Mouse (Mus musculus): Measurements from ENCODE around the gene Nsun2. TPM values are rescaled to one million over a fixed set of nuclear protein-coding genes. Genes with fewer than 3 reads are reported as not detected.
A peak's percentile ranks its signal among the peaks of the same experiment; 100 is the strongest.

The Nsun2 gene
- polyA plus RNA-seq, 1 experiment from 2014 or later: 78.5 TPM

DNA sequence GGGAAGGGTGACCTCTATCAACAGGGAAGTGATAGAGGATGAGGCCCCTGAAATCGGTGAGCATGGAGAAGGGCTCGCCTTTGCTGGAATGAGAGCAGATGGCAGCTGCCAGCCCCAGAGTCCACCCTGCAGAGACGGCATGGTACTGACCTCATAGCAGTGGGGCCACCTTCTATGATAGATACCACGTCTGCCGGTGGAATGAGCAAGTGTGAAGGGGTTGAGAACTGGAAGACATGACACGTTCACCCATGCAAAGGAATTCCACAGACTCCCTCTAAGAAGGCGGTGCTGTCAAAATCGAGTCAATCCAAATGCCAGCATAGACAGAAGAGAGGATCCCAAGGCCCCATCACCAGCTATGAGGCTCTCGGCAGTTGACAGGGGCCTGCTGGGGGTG is 20.7 kb downstream of the Nsun2 start:
- no peak overlapping the region for H3K9ac ChIP-seq (ENCODE audit: low read depth, low read length)
- no peaks in the 10 kb centered on the region for H3K36me3 ChIP-seq (ENCODE audit: control insufficient read depth, insufficient read depth, low read length)
- no peaks in the 10 kb centered on the region; the same call in 1 of the 2 replicates for H3K27me3 ChIP-seq (ENCODE audit: control insufficient read depth, insufficient read depth, low read length)
- no peak overlapping the region for H3K4me2 ChIP-seq
- no peak overlapping the region for H3K27ac ChIP-seq (ENCODE audit: low read depth, low read length)
- 60% methylated on average over 9 of the region's 9 CpGs for WGBS (ENCODE audit: insufficient replicate concordance)
- no peaks in the 10 kb centered on the region for H3K4me1 ChIP-seq (ENCODE audit: control insufficient read depth, insufficient read depth, low read length)
- no peak for ATAC-seq (replicated peaks; ENCODE audit: insufficient number of reproducible peaks, low FRiP score, low TSS enrichment)
- H3K9me3 ChIP-seq (replicated peaks; ENCODE audit: control insufficient read depth, low read length): no peaks in the 10 kb centered on the region
- no peak overlapping the region for H3K4me3 ChIP-seq (ENCODE audit: low read depth, low read length)

DNA sequence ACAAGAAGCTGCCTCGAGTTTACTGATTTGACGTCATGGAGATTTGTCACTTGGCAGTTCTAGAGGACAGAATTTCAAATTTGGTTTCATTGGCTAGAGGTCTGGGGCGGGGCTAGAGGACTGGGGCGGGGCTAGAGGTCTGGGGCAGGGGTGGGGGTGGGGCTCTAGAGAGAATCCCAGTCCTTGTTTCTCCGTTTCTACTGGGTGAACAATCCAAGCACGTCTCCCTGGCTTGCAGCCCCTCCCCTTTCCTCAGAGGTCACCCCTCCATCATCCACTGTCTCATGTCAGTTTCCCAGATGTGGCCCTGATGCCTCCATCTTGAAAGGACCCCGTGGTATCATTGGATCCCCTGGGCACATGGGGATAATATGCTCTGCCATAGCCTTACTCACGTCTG is 21.5 kb downstream of the Nsun2 start:
- no peak overlapping the region for H3K9ac ChIP-seq (ENCODE audit: low read depth, low read length)
- no peak overlapping the region for H3K27ac ChIP-seq (ENCODE audit: low read depth, low read length)
- H3K27me3 ChIP-seq (ENCODE audit: control insufficient read depth, insufficient read depth, low read length): no peaks in the 10 kb centered on the region; the same call in 1 of the 2 replicates
- H3K4me3 ChIP-seq (ENCODE audit: low read depth, low read length): no peak overlapping the region
- no peaks in the 10 kb centered on the region for H3K9me3 ChIP-seq (replicated peaks; ENCODE audit: control insufficient read depth, low read length)
- H3K4me2 ChIP-seq: no peak overlapping the region
- no peak for ATAC-seq (replicated peaks; ENCODE audit: insufficient number of reproducible peaks, low FRiP score, low TSS enrichment)
- no peaks in the 10 kb centered on the region for H3K4me1 ChIP-seq (ENCODE audit: control insufficient read depth, insufficient read depth, low read length)
- WGBS (ENCODE audit: insufficient replicate concordance): 17% methylated on average over 8 of the region's 8 CpGs
- H3K36me3 ChIP-seq (ENCODE audit: control insufficient read depth, insufficient read depth, low read length): no peaks in the 10 kb centered on the region

DNA sequence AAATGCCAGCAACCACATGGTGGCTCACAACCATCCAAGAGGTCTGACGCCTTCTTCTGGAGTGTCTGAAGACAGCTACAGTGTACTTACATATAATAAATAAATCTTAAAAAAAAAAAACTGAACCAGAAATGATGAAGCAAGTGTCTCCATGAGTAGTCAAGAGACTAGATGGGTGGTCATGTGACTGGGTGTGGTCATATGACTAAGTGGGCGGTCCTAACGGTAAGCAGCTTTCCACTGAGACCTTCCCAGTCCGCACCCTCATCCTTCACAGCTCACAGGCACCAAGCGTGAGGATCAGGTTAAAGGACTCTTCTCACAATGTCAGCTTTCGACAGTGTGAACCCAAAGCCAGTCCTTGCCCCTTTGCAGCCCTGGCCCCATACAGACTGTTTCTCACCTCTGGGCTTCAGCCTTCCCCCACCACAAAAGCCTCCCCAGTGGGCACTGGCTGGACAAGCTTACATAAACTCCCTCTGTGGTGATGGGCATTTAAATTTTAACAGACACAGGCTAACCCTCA is 22.5 kb downstream of the Nsun2 start:
- no peak overlapping the region for H3K4me3 ChIP-seq (ENCODE audit: low read depth, low read length)
- WGBS (ENCODE audit: insufficient replicate concordance): 68% methylated on average over 6 of the region's 6 CpGs
- no peak overlapping the region for H3K4me2 ChIP-seq
- no peak overlapping the region for H3K9ac ChIP-seq (ENCODE audit: low read depth, low read length)
- ATAC-seq (replicated peaks; ENCODE audit: insufficient number of reproducible peaks, low FRiP score, low TSS enrichment): no peak
- no peaks in the 10 kb centered on the region for H3K4me1 ChIP-seq (ENCODE audit: control insufficient read depth, insufficient read depth, low read length)
- no peaks in the 10 kb centered on the region for H3K9me3 ChIP-seq (replicated peaks; ENCODE audit: control insufficient read depth, low read length)
- no peaks in the 10 kb centered on the region for H3K36me3 ChIP-seq (ENCODE audit: control insufficient read depth, insufficient read depth, low read length)
- no peaks in the 10 kb centered on the region; the same call in 1 of the 2 replicates for H3K27me3 ChIP-seq (ENCODE audit: control insufficient read depth, insufficient read depth, low read length)
- no peak overlapping the region for H3K27ac ChIP-seq (ENCODE audit: low read depth, low read length)

- Histone ChIP-seq H3K27me3 (ENCODE audit: control insufficient read depth, insufficient read depth, low read length) (no peaks in the 10 kb centered on the region; the same call in 1 of the 2 replicates), H3K36me3 (ENCODE audit: control insufficient read depth, insufficient read depth, low read length) (no peaks in the 10 kb centered on the region), H3K4me1 (ENCODE audit: control insufficient read depth, insufficient read depth, low read length) (no peaks in the 10 kb centered on the region), H3K4me3 (ENCODE audit: low read depth, low read length) (no peak overlapping the region), H3K27ac (ENCODE audit: low read depth, low read length) (no peak overlapping the region), H3K4me2 (no peak overlapping the region), H3K9ac (ENCODE audit: low read depth, low read length) (no peak overlapping the region), H3K9me3 (replicated peaks; ENCODE audit: control insufficient read depth, low read length) (no peaks in the 10 kb centered on the region)
- no peak for ATAC-seq (replicated peaks; ENCODE audit: insufficient number of reproducible peaks, low FRiP score, low TSS enrichment)
Measured at GRCm38 (mm10) chr13:69556728-69557127, 23.2 kb downstream of the Nsun2 start.

DNA sequence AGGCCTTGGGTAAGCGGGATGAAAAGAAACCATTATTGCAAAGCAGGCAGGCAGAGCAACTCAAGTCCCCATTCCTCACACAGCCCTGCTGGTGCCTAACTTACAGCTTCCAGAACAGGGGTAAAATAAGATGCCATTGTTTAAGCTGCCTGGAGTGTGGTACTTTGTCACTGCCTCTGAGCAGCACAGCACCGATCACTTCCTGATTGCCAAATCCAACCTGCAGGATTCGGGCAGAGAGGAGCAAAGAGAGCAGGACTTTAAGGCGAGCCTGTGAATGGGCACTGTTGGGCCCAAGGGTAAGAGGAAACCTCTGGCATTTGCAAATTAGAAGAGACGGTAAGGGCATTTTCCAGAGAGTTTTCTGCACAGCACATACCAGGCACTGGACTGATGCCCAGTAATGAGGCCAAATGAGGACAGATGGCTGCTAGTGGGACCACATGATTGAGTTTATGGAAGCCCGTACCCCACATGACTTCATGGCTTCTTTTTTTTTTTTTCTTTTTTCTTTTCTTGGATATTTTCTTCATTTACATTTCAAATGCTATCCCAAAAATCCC is 24.6 kb downstream of the Nsun2 start:
- 78% methylated on average over 6 of the region's 6 CpGs for WGBS (ENCODE audit: insufficient replicate concordance)
- H3K4me1 ChIP-seq (ENCODE audit: control insufficient read depth, insufficient read depth, low read length): peaks cover 4% of the 10 kb centered on the region; the same call in 1 of the 2 replicates
- no peaks in the 10 kb centered on the region for H3K36me3 ChIP-seq (ENCODE audit: control insufficient read depth, insufficient read depth, low read length)
- H3K4me2 ChIP-seq: no peak overlapping the region
- no peaks in the 10 kb centered on the region; the same call in 1 of the 2 replicates for H3K27me3 ChIP-seq (ENCODE audit: control insufficient read depth, insufficient read depth, low read length)
- ATAC-seq (replicated peaks; ENCODE audit: insufficient number of reproducible peaks, low FRiP score, low TSS enrichment): no peak
- no peak overlapping the region for H3K9ac ChIP-seq (ENCODE audit: low read depth, low read length)
- no peak overlapping the region for H3K27ac ChIP-seq (ENCODE audit: low read depth, low read length)
- H3K9me3 ChIP-seq (replicated peaks; ENCODE audit: control insufficient read depth, low read length): no peaks in the 10 kb centered on the region
- H3K4me3 ChIP-seq (ENCODE audit: low read depth, low read length): no peak overlapping the region

DNA sequence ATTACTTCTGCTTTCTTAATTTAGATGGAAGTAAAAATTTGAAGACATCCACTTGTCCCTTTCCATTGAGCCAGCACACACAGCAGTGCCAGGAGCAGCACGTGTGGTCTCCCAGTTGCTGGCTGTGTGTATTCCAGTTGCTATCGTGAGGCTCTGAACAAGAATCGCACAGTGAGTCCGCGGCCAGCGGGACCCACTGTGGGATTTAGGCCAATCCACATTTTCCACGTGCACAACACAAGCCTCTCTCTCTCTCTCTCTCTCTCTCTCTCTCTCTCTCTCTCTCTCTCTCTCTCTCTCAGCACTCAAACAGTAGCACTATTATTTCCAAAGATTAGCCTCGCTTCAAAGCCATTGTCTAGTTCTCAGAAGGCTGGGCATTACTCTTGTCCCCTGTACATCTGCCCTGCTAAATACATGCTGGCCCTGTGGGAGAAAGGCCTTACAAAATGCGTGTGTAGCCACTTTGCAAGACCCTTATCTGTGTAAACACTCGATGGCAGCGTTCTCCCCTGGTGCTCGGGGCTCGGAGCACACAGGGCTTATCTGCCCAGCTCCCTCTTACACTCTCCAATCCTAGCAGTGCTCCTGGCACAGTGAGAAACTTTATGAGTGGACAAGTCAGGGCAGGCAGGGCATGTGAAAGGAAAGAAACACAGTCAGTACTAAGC is 25.9 kb downstream of the Nsun2 start:
- 44% methylated on average over 13 of the region's 13 CpGs for WGBS (ENCODE audit: insufficient replicate concordance)
- no peak for ATAC-seq (replicated peaks; ENCODE audit: insufficient number of reproducible peaks, low FRiP score, low TSS enrichment)

GRCm38 (mm10) chr13:69562004-69562403 is 28.5 kb downstream of the Nsun2 start:
- Histone ChIP-seq H3K9ac (ENCODE audit: low read depth, low read length) (no peak overlapping the region), H3K36me3 (ENCODE audit: control insufficient read depth, insufficient read depth, low read length) (no peaks in the 10 kb centered on the region), H3K4me1 (ENCODE audit: control insufficient read depth, insufficient read depth, low read length) (peaks cover 15% of the 10 kb centered on the region), H3K27ac (ENCODE audit: low read depth, low read length) (no peak overlapping the region), H3K4me2 (no peak overlapping the region), H3K9me3 (replicated peaks; ENCODE audit: control insufficient read depth, low read length) (no peaks in the 10 kb centered on the region), H3K4me3 (ENCODE audit: low read depth, low read length) (no peak overlapping the region), H3K27me3 (ENCODE audit: control insufficient read depth, insufficient read depth, low read length) (no peaks in the 10 kb centered on the region; the same call in 1 of the 2 replicates)
- WGBS (ENCODE audit: insufficient replicate concordance): 83% methylated on average over 9 of the region's 9 CpGs
- no peak for ATAC-seq (replicated peaks; ENCODE audit: insufficient number of reproducible peaks, low FRiP score, low TSS enrichment)

More for the DNA sequence above, 25.9 kb downstream of the Nsun2 start:
- H3K4me1 ChIP-seq (ENCODE audit: control insufficient read depth, insufficient read depth, low read length): peaks cover 15% of the 10 kb centered on the region
- H3K4me3 ChIP-seq (ENCODE audit: low read depth, low read length): no peak overlapping the region
- no peaks in the 10 kb centered on the region; the same call in 1 of the 2 replicates for H3K27me3 ChIP-seq (ENCODE audit: control insufficient read depth, insufficient read depth, low read length)
- H3K27ac ChIP-seq (ENCODE audit: low read depth, low read length): no peak overlapping the region
- H3K9ac ChIP-seq (ENCODE audit: low read depth, low read length): no peak overlapping the region
- no peak overlapping the region for H3K4me2 ChIP-seq
- H3K36me3 ChIP-seq (ENCODE audit: control insufficient read depth, insufficient read depth, low read length): no peaks in the 10 kb centered on the region
- H3K9me3 ChIP-seq (replicated peaks; ENCODE audit: control insufficient read depth, low read length): no peaks in the 10 kb centered on the region

- peak; percentile 81 for ATAC-seq (replicated peaks; ENCODE audit: insufficient number of reproducible peaks, low FRiP score, low TSS enrichment)
- Histone ChIP-seq H3K4me3 (ENCODE audit: low read depth, low read length) (no peak overlapping the region), H3K9me3 (replicated peaks; ENCODE audit: control insufficient read depth, low read length) (no peaks in the 10 kb centered on the region), H3K27me3 (ENCODE audit: control insufficient read depth, insufficient read depth, low read length) (no peaks in the 10 kb centered on the region), H3K4me2 (peak overlapping the region; percentile 2), H3K4me1 (ENCODE audit: control insufficient read depth, insufficient read depth, low read length) (peaks cover 15% of the 10 kb centered on the region), H3K27ac (ENCODE audit: low read depth, low read length) (no peak overlapping the region), H3K9ac (ENCODE audit: low read depth, low read length) (no peak overlapping the region), H3K36me3 (ENCODE audit: control insufficient read depth, insufficient read depth, low read length) (no peaks in the 10 kb centered on the region)
- WGBS (ENCODE audit: insufficient replicate concordance): 31% methylated on average over 12 of the region's 12 CpGs
Measured at GRCm38 (mm10) chr13:69562654-69563574, 29.4 kb downstream of the Nsun2 start.
